Mouse (Mus musculus): ENCODE results near the gene 1700019N19Rik.

1700019N19Rik gene

DNA sequence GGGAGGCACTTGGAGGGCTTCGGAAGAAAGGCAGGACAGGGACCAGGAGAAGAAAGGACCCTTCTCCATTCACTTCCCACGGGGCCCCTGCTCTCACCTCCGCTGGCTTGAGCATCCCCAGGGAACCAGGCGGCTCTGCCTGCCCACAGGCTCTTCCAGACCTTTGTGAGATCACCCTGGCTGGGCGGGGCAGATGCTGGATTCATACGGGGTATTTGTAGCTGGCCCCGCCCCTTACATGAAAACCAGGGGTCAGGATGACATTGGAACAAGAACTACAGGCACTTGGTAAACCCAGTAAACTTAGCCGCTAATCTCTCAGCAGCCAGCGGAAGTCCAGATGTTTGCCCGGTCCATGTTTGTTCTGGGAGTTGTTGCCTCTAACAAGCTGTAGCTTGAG is at the start of gene 1700019N19Rik:
Gene 1700019N19Rik (minus strand): TSS at position 178 of the 400 bp plus-strand sequence.
- no peak for DNase-seq

DNA sequence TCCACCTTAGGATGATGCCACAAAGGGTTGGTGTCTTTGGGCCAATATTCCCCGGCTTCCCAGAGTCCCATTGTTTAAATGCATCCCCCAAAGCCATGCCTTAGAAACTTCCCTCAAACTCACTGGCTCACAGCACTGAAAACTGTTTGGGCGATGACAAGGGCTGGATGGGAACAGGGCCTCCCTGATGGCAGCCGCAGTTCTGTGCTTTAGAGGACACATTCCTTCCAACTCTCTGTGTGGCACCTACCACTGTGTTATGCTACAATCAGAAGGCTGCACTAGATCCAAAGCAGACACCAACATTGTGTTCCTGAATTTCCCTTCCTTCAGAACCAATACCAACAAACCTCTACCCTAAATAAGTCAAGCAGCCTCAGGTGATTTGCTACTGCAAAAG is 49.3 kb upstream of the 1700019N19Rik start:
- no peak for DNase-seq

DNA sequence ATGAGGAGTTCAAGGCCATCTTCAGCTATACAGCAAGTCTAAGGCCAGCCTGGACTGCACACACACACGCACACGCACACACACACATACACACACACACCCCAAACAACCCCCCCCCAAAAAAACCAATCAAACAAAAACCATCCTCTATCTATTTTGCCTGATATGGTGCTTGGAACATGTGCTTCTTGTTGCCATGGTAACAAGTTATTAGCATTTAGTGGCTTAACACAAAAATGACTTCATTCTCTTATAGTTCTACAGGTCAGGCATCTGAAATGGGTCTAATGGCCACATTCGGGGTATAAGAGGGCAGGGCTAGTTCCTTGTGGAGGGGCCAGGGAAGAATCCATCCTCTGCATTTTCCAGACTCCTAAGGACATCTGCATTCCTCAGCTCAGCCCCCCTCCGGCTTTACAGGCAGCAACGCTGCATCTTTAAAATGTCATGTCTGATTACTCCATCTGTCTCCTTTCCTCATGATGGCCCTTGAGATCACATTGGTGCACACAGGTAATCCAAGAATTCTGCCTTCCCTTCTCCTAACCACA is 46.5 kb upstream of the 1700019N19Rik start:
- no peak for DNase-seq

DNA sequence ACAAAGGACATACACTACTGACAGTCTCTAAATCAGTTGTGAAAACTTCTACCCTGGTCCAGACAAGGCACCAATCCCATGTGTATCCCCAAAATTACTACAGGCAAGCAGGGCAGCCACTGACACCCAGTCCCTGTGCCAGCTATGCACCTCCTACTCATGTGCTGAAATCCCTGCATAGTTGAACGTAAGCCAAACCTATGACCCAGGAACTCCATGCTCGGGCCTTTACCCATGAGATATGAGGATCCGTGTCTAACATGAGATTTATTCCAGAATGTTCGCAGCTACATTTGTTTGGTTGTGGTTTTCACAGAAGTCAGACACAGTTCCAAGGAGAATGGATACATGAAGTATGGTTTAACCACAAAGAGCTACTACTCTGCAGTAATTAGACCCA is 45.5 kb upstream of the 1700019N19Rik start:
- DNase-seq: no peak

DNA sequence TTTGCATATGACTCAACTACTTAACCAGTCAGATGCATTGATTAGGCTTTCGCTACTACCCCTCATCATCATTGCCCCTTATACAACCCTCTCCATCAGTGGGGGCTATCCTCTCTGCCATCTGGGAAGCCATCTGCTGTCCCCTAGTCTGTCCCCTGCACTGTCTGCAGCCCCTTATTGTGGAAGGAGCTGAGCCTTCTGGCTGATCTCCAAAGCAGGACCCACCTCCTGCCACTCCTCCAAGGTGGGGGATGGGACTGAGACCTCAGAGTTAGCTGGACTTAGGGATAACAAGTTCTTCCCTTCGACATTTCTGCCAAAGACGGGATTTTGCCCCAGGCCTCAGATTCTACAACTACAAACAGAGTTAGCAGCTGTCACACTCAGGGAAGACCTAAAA is 45.1 kb upstream of the 1700019N19Rik start:
- DNase-seq: no peak

DNA sequence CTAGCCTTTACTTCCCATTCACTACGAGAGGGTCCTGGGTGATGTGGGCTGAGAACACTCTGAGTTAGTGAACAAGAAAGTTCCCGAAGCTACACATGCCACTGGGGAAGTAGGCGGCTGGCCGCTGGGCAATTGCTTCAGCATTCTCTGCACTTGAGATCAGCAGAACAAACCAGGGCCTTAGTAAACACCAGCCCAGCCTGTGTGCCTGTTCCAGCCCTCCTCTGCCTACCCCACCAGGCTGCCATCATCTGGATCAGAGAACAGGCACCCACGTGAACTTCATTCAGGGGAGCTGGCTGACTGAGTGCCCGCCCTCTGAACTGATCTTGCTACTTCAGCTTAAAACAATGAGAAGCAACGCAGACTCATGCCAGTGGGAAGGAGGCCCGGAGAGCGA is 44.4 kb upstream of the 1700019N19Rik start:
- DNase-seq: no peak

DNA sequence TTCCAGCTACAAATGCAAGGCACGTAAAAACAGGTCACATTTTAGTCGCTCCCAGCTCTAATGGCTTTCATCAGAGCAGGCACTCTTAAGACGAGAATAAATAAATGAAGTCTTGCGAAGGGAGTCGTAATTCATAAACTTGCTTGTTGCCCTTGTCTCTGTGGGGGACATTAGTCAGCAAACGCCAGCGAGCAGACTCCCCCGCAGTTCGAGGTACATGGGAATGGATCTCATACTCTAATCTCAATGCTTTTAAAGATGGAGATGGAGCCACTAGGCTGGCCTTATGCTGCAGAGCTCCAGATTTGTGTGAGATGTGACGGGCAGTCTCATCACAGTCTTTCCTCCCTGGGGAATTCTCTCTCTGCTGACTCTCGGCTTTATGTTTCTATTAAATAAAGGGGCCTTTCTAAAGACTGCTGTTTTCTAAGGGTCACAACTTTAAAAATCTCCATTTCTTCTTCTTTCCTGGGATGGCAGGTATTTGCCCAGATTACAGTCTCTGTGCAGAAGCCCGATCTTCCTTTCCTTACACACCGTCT is 39.4 kb upstream of the 1700019N19Rik start:
- DNase-seq: no peak

DNA sequence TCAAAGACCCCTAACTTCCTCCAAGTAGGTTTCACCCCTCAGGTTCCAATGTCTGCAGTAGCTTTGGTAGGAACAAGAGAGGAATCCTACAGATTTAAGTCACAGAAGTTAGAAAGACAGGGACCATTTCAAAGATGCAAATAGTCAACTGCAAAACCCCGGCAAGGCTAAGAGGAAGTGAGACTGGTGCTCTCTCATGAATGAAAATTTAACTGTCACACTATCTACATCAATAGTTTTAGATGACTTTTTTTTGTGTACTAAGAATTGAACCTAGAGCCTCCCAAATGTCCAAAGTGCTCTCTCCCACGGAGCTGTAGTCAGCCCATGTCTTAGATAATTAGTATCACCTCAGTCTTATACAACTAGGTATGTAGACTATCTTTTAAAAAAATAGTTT is 38.7 kb upstream of the 1700019N19Rik start:
- DNase-seq: no peak

DNA sequence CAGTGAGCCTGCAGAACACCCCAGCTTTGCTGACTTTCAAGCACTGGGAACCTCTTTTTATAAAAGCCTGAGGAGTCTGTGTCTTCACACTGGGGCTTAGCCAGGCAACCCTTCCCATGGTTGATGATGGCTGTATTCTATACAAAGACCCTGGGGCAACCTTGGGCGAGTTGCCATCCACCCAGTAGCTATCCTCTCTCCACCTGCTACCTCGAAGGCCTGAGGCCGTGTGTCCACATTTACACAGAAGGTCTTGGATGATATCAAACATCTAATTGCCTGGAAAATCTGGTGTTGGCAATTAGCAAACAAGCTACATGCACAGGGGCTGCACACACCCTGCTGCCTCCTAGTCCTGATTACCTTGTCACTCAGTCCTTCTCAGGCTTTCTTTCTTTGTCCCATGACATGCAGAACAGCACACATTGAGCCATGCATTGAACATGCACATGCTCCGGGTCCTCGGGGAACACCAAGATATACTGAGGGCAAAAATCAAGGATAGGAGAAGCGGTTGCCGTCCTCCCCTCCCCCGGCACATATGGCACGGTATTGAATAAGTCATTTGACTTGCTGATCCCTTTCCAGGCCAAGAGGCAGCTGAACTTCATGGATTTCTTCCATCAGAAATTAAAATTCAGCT is 37.1 kb upstream of the 1700019N19Rik start:
- DNase-seq: peak; percentile 53 to 64

DNA sequence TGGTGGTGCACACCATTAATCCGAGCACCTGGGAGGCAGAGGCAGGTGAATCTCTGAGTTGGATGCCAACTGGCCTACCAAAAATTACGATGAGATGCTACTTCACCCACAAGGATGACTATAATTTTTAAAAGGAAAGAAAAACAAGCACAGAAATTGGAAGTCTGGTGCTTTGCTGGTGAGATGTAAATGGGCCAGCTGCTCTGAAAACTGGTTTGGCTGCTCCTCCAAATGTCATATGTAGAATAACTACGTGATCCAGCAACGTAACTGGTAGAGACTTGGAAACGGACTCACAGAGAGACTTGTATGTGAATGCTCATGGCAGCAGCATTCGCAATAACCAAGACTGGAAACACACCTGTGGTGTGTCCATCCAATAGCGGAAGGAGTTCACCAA is 35.9 kb upstream of the 1700019N19Rik start:
- no peak for DNase-seq

DNA sequence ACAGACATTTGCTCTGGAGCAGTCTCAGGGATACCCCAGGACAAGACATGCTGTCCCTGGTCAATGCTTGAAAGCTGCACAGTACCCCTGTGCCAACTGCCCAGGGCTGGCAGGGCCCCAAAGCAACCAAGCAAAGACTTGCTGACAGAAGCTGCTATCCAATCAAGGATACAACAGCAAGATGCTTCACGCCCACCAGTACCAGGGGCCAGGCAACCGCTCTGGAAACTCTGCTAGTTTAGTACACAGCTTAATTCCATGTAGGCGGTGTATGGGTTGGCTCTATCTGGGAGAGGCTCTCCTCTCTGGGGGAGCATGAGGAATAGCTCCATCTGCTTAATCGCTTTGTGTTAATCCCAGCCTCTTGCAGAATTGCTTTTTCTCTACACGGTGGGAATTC is 35.3 kb upstream of the 1700019N19Rik start:
- DNase-seq: peak; percentile 72 to 86

DNA sequence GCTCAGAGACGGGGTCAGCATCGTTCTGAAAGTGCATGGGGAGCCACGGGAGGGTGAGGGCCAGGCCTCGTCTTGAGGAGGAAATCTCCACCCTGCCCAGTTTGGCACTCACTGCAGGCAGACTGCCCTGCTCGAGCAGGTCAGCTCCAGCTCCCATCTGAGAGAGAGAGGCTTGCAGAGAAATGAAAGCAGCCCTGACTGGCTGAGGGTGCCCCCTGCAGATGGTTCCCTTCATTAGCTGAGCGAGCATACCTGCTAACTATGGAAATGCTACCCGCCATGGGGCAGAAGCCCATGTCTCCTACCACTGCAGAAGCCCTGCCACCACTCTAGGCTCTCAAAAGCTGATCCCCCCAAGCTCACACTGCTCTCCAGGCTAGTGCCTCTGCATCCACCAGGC is 33.4 kb upstream of the 1700019N19Rik start:
- peak in 1 of 2 experiments; percentile 48 for DNase-seq

DNA sequence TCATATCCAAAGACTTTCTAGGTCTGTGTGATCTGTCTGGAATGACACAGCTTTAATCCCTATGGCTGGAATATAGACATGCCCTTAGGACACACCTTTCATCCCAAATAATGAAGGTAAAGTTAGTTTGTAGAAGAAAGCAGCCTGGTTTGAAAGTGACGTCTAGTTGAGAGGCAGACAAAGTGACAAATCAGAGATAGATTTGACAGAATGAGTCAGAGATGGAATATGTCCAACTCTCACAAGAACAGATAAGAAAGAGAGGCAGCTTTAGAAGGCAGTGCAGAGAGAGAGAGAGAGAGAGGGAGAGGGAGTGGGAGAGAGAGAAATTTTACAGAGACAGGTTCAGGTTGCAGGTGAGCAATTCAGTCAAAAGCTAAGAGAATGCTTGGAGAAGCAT is 30.1 kb upstream of the 1700019N19Rik start:
- no peak for DNase-seq

DNA sequence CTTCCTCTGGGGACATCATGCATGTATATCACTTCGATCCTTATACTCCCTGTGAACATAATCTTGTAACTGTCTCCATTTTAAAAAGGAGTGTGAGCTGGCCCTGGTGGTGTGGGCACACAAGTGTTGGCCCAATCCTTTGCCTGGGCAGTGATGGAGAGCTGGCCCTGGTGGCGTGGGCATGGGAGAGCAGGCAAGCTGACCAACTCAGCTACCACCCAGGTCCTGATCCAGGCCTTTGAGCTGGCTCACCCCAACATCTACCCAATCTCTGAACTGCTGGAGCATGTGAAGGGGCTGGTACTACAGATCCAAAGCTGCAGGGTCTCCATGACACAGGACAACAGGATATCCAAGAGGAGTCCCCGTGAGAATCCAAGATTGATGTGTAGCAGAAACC is 29.0 kb upstream of the 1700019N19Rik start:
- peak; percentile 33 to 34 for DNase-seq

DNA sequence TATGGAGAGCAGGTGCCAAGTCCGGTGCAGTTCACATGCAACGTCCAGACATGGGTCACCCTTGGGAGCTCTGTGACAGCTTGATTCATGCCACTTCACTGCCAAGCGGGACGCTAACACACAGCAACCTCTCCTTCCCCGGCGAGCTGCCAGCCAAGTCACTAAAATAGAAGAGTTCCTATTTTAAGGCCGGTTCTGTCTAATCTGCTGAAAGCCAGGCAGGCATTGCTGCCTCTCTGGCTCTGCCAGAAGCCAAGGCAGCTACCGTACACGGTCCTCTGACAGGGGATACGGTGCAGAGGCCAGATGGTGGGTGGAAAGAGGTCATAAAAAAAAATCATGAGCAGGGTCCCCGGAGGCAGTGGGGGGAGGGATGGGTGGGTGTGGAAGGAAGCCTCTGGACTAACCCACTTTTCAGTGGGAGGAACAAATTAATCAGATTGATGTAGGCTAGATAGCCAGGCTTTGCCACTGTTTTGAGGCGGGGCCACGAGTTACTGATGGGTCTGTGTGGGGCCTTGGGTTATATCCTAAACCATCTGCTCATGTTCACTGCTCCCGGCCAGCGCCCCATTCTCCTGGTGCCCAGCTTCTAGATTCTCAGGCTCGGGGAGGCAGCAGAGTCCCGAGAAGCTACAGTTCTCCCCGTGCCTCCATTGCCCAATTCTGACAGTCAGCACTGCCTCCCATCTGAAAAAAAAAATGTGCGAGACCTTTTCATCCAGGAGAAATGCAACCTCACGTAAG is 28.4 kb upstream of the 1700019N19Rik start:
- peak; percentile 95 to 98 for DNase-seq

DNA sequence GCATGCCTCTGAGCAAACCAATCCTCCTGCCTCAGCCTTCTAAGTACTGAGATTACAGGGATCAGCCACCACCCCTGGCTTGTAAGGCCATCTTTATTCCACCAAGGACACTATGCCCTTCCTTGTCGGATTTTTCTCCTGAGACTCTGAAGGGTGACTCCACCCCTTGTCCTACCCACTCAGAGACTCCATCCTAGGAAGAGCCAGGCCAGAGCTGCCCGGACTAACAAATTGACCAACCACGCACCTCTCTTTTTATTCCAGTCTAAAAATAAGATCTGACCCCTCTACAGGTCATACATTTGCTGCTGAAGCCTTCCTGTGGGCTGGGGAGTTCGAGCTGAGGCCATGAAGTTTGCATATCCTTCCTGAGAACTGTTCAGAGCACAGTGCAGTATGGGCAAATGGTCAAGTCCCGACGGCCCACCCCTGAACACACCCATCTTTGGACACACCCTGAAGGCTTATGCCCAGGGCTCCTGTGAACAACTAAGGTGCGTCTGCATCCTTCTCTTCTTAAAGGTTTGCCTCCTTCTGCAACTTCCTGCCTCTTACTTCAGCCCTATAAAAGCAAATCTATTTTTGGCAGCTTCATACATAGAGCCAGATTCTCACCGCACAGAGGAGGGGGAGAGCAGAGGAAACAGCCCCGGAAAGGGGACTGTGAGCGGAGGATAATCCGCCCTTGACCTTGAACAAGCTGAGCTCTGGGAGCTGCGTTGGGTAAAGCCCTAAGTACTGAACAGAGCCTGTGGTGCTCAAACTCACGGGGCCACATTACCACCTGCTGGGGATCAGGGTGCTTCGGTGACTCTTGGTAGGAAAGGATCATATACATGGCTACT is 24.5 kb upstream of the 1700019N19Rik start:
- no peak for DNase-seq

DNA sequence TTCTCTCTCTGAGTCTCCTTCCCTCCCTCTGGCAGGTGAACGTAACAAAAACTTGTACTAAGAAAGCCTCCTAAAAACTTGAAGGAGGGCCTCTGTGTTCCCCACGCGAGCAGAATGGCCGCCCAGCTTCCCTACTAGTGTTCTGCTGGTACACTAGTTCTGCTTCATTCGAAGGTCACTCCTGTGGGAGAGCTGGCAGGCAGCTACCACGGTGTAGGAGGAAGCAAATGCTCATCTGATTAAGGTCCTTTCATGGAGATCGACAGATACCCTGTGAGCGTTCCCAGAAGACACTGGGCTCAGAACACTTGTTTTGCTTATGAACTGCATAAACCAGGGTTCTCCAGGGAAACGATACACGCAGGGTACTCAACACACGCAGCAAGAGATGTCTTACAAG is 23.1 kb upstream of the 1700019N19Rik start:
- DNase-seq: no peak

DNA sequence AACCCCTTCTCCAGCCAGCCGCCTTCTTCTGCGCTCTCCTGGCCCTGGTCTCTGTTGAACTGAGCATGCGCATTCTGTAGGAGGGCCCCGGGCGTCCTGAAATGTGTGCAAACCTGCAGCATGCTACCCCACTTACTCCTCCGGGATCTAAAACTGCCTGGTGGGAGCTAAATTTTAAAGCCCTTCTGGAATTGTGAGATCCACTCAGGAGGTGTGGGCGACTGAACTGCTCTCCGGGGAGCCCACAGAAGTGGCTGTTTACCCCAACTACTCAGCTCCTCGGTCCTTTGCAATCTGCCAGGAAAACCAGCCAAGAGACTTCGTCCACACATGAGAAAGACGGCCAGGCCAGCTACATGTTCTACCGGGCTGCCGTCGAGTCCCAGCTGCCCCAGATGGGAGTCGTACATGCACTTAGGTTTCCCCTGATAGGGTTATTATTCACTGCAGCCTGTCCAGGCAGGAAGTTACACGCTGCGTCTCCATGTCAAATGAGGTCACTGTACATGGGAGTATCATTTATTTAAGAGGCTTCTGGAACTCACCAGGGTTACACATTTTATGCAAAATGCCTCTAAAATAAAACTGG is 22.3 kb upstream of the 1700019N19Rik start:
- no peak for DNase-seq

DNA sequence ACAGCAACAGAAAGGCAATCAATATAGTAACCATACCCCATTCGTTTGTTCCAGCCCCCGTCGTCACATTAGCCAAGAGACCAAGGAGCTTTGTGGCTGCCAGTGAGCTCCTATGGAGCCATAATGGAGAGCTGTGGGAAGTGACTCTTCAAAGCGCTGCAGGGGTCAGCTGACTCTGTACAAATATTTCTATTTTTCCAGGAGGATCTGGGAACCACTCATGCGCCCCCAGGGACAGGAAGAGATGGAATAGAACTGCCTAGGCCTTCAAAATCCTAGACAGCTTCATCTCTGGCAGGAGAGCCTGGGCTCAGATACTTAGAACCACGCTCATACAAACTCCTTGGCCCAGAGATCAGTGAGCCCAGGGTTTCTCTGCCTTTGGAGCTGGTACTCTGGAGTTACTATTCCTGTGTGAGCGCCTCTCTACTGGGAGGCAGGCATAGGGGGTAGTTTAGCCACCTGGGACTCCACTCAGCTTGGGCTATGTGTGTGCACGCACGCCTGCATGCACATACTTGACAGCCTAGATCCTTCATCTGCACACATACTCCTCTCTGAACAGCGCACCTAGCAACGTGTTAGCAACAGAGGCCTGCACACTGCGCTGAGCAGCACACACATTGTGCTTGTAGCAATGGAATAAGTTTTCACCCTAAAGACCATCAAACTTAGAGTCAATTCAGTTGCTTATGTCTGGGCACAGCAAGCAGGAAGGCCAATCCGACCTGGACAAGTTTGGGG is 21.1 kb upstream of the 1700019N19Rik start:
- no peak for DNase-seq

DNA sequence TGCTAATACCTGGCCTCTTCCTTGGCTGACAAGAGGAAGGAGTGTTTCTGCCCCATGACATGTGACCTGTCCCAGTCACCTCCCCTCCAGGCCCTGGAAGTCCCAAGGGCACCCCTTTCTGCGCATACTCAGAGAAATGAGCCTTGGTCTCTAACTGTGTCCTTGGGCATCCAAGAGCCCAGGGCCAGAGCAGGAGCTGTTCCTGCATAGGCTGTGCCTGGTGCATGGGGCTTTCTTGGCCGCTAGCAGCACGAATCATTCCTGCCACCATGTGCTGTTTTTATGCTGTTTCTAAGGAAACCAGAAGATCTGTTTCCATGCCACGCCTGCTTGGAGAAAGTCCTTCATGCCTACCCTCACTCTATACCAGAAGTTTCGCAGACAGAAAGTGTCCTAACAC is 16.3 kb upstream of the 1700019N19Rik start:
- no peak for DNase-seq

DNA sequence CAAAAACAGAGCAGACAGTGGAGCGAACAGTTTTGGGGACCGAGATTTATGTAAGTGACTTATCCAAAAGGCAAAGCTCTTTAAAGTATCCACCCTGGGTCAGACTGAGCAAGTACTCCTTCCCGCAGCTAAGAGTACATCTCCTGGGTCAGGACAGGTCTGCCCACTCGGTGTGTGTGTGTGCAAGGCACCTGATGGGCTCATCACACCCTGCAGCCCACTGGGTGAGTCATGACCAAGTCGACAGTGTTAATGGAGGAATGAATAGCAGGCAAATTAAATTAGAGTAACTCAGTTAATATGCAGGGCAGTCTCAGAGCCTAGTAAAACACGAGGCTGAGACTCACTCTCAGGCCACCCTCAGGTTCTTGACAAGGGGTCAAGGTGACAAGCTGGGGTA is 14.6 kb upstream of the 1700019N19Rik start:
- no peak for DNase-seq

DNA sequence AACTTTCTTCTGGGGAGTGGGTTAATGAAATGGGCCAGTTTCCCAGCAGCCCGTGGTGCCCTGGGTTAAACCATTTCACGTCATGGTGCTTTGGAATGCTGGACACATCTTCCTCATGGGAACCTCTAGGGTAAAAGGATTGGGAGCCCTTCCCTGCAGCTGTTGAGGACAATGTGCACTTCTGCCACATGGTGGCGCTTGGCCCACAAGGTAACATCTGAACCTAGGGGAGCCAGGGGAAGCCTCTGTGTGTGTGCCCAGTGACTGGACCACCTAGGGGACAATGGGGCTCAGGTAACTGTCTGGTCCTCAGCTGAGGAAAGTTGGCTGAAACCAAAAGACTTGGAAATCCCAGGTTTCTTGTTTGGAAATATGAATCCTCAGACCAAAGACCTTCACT is 12.1 kb upstream of the 1700019N19Rik start:
- peak; percentile 76 to 85 for DNase-seq
